Mouse (Mus musculus) thymus, adult 2 months (tissue): ENCODE measurements around the gene Myo15b. TPM values are rescaled to one million over a fixed set of nuclear protein-coding genes. Genes with fewer than 3 reads are reported as not detected.

Experiments
- DNase-seq: peaks from one replicate; pipeline ENCODE4 v3.0.0; 2021
- H3K27ac ChIP-seq: fragments of 200-500 bp; 2 replicates; pipeline ENCODE4 v1.5.1; 2012; ENCODE audit warnings: low read length, control low read depth; ENCODE audit not compliant: control insufficient read depth, insufficient read depth
- H3K27me3 ChIP-seq: fragments of 200-500 bp; 2 replicates; pipeline ENCODE4 v1.6.1; 2012; ENCODE audit warnings: mild to moderate bottlenecking, low read length, moderate library complexity, mixed read lengths; ENCODE audit not compliant: control insufficient read depth, insufficient read depth
- H3K36me3 ChIP-seq: fragments of 200-500 bp; 2 replicates; pipeline ENCODE4 v1.6.1; 2012; ENCODE audit warnings: mild to moderate bottlenecking, low read length, moderate library complexity; ENCODE audit not compliant: control insufficient read depth, insufficient read depth
- H3K4me1 ChIP-seq: fragments of 200-500 bp; replicated peaks from 2 replicates; pipeline ENCODE4 v1.6.1; 2012; ENCODE audit warnings: low read length; ENCODE audit not compliant: control insufficient read depth, insufficient read depth
- H3K4me3 ChIP-seq: fragments of 200-500 bp; 2 replicates; pipeline ENCODE4 v1.5.1; 2012; ENCODE audit warnings: mild to moderate bottlenecking, low read length, control low read depth, moderate library complexity; ENCODE audit not compliant: control insufficient read depth, insufficient read depth
- CTCF ChIP-seq: fragments of 200-500 bp; IDR thresholded peaks from 2 replicates; pipeline ENCODE4 v1.5.1; 2012; ENCODE audit warnings: mild to moderate bottlenecking, control low read depth, low read length, moderate library complexity, borderline replicate concordance; ENCODE audit not compliant: control insufficient read depth, poor library complexity, insufficient read depth; ENCODE audit errors: extremely low read depth
- POLR2A ChIP-seq: fragments of 200-500 bp; IDR thresholded peaks from 2 replicates; pipeline ENCODE4 v1.6.1; 2012; ENCODE audit warnings: mild to moderate bottlenecking, low read length, control low read depth, moderate library complexity; ENCODE audit not compliant: control insufficient read depth, poor library complexity, insufficient read depth; ENCODE audit errors: extremely low read depth
- WGBS: fragments of 180-500 bp; shearing (Covaris S2); methylation state at CpG from one replicate; pipeline ENCODE4 v1.1.7; 2018; 5-methylcytosine and 5-hydroxymethylcytosine counted together
- polyA plus RNA-seq: library from polyadenylated mRNA; depleted of rRNA; stranded (reverse); fragments of >200 nt; gene quantifications from 2 replicates; pipeline ENCODE4 v1.2.3, GENCODE M21; 2012

Gene Myo15b
- polyA plus RNA-seq, 1 experiment: 6.1 TPM

DNA sequence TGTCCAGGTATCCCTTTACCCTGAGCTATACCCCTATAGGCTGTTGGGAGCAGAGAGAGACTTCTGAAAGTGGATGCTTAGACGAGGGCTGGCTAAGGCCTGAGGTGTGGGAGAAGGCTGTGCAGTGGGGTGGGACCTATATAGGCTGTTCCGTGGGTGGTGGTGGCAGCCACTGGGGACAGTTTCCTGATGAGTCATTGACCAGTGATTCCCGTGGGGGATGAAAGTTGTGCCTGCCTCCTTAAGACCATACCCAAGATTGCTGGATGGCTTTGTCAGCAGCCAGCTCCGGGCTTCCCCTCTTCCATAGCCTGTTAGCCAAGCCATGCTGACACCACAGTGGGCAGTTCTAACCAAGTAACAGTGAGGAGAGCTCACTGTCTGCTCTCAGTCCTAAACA is 37.2 kb upstream of the Myo15b start:
- WGBS: 84% methylated on average over 4 of the region's 4 CpGs
- Histone ChIP-seq H3K36me3 (no peaks in the 10 kb centered on the region), H3K4me1 (peaks cover 10% of the 10 kb centered on the region), H3K4me3 (no peak overlapping the region), H3K27me3 (no peaks in the 10 kb centered on the region), H3K27ac (no peak overlapping the region)
- TF ChIP-seq CTCF (no peak), POLR2A (no peak)
- no peak for DNase-seq

- peak; percentile 87 for TF ChIP-seq POLR2A
- TF ChIP-seq CTCF: peak; percentile 15; the same call in 1 of the 2 replicates
- Histone ChIP-seq H3K36me3 (no peaks in the 10 kb centered on the region), H3K27me3 (no peaks in the 10 kb centered on the region), H3K27ac (no peak within 1 kb of the TSS), H3K4me1 (peaks cover 10% of the 10 kb centered on the region), H3K4me3 (peak within 1 kb of the TSS; percentile 74)
- 2% methylated on average over 87 of the region's 87 CpGs for WGBS
- peak; percentile 88 for DNase-seq
These were observed 34.1 kb upstream of the Myo15b start, which contains the start of gene Llgl2 for GRCm38 (mm10) chr11:115823774-115824740. Gene Llgl2, plus strand, starts transcription at chr11:115824049.

- DNase-seq: no peak
- WGBS: 29% methylated on average over 11 of the region's 11 CpGs
- H3K27ac ChIP-seq: no peak overlapping the region
- no peaks in the 10 kb centered on the region for H3K36me3 ChIP-seq
- peak overlapping the region; percentile 74 for H3K4me3 ChIP-seq
- no peak for TF ChIP-seq POLR2A
- TF ChIP-seq CTCF: no peak
- H3K27me3 ChIP-seq: no peaks in the 10 kb centered on the region
- peaks cover 10% of the 10 kb centered on the region for H3K4me1 ChIP-seq
These were observed 33.4 kb upstream of the Myo15b start for GRCm38 (mm10) chr11:115824813-115825212.

- DNase-seq: no peak
- H3K4me3 ChIP-seq: no peak overlapping the region
- peaks cover 10% of the 10 kb centered on the region for H3K4me1 ChIP-seq
- WGBS: 93% methylated on average over 5 of the region's 5 CpGs
- H3K27me3 ChIP-seq: no peaks in the 10 kb centered on the region
- H3K36me3 ChIP-seq: no peaks in the 10 kb centered on the region
- no peak overlapping the region for H3K27ac ChIP-seq
- TF ChIP-seq CTCF (no peak), POLR2A (no peak)
These were observed 31.7 kb upstream of the Myo15b start for GRCm38 (mm10) chr11:115826487-115826886.

- DNase-seq: no peak
- TF ChIP-seq POLR2A (no peak), CTCF (no peak)
- Histone ChIP-seq H3K4me1 (peaks cover 10% of the 10 kb centered on the region), H3K4me3 (no peak overlapping the region), H3K27ac (no peak overlapping the region), H3K27me3 (no peaks in the 10 kb centered on the region), H3K36me3 (no peaks in the 10 kb centered on the region)
- 95% methylated on average over 6 of the region's 6 CpGs for WGBS
These were observed 30.6 kb upstream of the Myo15b start for GRCm38 (mm10) chr11:115827624-115828023.

DNA sequence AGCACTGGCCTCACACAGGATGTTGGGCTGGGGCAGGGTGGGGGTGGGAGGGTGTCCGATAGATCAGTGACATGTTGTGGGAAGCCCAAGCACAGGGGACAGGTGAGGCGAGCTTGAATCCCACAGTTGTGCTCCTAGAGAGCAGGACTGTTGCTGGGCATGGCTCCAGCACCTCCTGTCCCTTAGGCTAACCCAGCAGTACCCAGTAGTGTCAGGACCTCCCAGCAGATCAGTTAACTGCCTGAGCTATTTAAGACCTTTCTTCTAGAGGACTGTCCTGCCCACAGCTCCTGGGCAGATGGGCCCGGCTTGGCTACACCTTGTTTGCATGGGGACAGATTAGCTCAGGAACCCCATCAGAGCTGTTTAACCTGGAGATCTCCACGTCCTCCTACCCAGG is 29.2 kb upstream of the Myo15b start:
- TF ChIP-seq CTCF: no peak
- DNase-seq: no peak
- no peaks in the 10 kb centered on the region for H3K27me3 ChIP-seq
- no peak overlapping the region for H3K27ac ChIP-seq
- peaks cover 6% of the 10 kb centered on the region for H3K4me1 ChIP-seq
- H3K4me3 ChIP-seq: no peak overlapping the region
- WGBS: 75% methylated on average over 4 of the region's 4 CpGs
- H3K36me3 ChIP-seq: no peaks in the 10 kb centered on the region
